Mouse (Mus musculus) liver, postnatal 0 days (tissue): ENCODE measurements around the gene Tmeff2.

Experiments used
- CTCF ChIP-seq: sonication (generic); IDR thresholded peaks from 2 replicates; pipeline ENCODE4 v1.5.1; 2016; ENCODE audit warnings: antibody characterized with exemption, low read depth
- EP300 ChIP-seq: IDR thresholded peaks from 2 replicates; pipeline ENCODE4 v1.6.1; 2016; ENCODE audit warnings: antibody characterized with exemption, low read depth, mild to moderate bottlenecking

DNA sequence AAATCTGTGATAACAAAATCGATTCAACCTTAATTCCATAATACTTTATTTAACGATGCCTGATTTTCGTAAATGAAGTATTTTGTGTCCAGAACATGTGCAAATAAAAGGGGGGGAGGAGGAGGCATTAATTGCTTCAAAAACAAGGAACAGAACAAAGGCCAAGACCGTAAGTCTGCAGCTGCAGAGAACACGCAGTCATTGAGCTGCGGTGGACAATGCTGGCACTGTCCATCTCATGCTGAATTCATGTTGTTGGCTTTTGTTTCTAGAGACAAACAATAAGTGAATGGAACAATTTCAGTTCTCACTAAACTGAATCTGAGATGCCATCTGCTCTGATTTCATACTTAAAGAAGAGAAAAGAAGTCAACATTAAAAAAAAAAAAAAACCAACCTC is 2.8 kb upstream of the Tmeff2 start:
- TF ChIP-seq EP300 = no peak
- no peak for TF ChIP-seq CTCF
